Mouse (Mus musculus) layer of hippocampus, adult 18-20 months (tissue): ENCODE data around the gene Zfp653. TPM values are rescaled to one million over a fixed set of nuclear protein-coding genes. Genes with fewer than 3 reads are reported as not detected.
A peak's percentile ranks its signal among the peaks of the same experiment; 100 is the strongest.

Experiments used
- DNase-seq, 2 experiments: peaks; one replicate each; pipeline ENCODE4 v3.0.0; 2022; ENCODE audit warnings: low spot score in 2 of 2
- total RNA-seq, 2 experiments: library from RNA; stranded (reverse); gene quantifications; 2 replicates each; pipeline ENCODE4 v1.2.3; 2021

Zfp653 gene
- total RNA-seq, 2 experiments from 2014 or later, result 20.8 to 21.7 TPM

DNA sequence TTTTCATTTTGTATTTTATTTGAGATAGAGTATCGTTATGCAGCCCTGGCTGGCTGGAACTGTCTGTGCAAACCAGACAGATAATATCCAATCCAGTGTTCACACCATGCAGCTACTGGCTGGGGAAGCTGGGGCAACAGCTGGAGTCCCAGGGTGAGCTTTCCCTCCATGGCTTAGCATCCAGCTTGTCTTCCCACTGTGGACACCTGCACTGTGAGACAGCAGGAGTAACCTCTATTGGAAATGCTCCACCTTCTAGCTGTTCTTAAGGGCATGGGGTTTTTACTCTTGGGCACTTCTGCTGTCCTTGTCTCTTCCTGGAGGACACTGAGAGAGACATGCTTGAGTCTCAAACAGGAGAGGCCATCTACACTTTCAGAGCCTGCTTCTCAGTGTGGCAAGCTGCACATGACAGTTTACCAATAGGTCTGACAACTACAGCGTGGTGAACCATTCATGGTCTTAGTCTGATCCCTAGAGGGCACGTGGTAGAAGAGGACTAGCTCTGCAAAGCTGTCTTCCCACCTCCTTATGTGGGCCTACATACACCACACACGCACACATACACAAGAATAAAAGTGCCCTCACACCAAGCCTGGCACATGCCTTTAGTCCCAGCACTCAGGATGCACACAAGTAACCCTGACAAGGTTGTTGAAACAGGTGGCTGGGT is 1.2 kb downstream of the Zfp653 start:
- no peak for DNase-seq

DNA sequence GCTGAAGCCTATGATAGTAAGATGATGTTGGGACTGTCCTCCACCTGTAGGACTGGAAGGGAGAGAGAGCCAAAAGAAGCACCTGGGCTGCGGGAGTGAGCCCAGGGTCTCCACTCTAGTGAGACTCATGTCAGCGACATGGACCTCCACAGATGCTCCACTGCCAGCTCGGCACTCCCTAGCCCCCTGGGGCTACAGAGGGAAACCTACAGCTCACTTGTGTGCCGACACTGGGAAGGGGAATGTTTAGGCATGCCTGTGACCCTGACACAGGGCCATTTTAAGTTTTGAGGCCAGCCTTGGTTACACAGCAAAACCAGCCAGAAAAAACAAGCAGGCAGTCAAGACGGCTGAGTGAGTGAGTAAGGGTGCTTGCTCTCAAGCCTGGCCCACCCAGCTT is 4.0 kb downstream of the Zfp653 start:
- no peak for DNase-seq

DNA sequence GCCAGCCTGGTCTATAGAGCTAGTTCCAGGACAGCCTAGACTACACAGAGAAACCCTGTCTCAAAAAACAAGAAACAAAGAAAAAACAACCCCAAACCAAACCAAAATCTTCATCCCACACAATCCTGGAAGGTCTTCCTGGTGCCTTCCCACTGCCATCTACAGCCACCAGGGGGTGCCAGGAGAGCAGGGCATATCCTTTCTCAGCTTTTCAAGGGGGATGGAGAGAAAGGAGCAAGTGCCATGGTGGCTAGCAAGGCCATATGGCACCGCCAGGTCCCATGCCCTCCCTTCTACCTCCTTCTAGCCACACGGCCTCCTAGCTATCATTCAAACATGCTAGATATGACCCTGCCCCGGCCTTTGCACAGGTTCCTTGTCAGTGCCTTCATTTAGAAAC is 4.7 kb downstream of the Zfp653 start:
- peak in 1 of 2 experiments; percentile 64 for DNase-seq

DNA sequence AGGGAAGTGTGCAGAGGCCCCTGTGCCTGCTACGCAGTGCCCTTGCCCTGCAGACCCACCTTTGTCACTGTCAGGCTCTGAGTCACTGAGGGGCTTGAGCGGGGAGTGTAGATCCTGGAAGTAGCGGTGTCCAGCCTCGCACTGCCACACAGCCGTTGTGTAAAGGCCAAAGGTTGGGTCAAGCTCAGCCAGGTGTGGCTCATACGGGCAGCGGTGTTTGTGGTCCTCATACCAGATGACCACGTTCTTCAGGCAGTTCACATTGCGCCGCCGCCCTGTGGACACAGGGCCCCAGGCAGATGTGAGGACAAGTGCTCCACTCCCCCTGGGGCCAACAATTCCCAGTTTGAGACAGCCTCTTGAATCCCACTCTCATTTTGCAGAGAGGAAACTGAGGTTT is 5.5 kb downstream of the Zfp653 start:
- no peak for DNase-seq

DNA sequence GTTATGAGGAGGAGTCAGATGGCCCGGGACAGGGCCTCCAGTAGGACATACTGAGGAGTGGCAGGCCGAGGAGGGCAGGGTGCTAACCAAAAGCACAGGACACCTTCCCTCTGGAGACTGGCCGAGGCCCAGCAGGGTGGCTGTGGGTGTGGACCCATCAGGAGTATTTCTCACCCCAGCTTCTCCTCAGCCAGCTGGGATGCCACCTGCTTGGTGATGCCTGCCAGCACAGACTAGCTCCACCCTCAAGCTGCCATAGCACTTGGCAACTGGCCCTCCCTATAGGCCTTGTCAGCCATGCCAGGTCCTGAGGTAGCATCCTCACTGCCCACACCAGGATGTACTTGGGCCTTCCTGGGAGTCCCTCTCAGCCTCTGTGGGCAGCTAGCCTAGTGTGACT is 6.8 kb downstream of the Zfp653 start:
- peak in 1 of 2 experiments; percentile 74 for DNase-seq

DNA sequence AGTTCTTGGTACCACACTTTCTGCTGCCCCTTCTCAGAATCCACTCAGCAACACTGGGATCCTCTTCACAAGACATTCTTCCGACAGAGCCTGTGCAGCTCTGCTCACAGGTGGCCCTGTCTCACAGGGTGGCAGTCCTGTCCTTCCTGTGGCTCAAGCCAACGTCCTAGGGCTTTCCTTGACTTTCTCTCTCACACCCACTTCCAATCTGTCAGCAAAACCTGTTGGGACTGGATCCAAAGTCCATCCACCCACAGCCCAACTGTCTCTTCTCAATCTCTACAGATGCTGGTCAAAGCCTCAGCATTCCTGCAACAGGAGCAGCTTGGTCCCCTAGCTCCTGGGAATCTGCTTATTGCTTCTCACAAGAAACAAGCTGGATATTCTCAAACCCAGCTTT is 9.8 kb downstream of the Zfp653 start:
- DNase-seq, result peak; percentile 66 to 80

DNA sequence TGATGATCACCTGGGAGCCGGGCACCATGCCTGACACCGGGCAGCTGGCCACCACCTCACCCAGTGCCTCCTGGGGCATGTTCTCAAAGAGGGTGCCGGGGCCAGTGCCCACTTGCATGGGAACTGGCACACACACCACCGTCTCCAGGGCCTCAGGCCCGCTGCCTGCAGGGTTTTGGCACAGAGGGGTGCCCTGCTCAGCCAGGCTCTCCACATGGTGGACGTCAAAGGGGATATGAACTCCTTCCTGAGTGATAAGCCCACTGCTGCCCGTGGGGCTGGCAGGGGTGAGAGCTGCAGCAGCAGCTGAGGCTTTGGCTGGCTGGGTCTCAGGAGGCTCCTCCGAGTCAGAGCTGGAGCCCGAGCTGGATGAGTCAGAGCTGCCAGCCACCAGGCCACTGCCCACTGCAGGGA is 13.2 kb downstream of the Zfp653 start:
- DNase-seq, result no peak

DNA sequence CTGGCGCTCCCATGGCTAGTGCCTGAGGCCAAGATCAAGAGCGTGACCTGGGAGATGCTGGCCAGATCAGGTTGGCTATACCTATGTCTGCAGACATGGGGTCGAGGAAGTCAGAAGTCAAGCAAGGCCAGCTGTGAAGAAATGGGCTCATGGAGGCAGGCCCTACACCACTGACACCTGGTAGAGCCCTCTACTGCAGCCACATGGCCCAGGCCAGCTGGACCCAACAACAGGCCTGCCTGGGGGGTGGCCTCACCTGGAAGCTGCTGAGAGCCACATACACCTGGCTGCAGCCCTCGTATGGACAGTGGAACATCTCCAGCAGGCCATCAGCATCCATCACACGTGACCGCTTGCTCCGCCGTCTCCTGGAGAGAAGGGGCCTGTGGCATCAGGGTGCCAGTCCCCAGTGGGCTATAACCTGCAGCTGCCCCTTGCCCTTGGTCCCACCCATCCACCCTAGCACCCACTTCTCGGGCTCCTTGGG is 14.1 kb downstream of the Zfp653 start:
- no peak for DNase-seq

DNA sequence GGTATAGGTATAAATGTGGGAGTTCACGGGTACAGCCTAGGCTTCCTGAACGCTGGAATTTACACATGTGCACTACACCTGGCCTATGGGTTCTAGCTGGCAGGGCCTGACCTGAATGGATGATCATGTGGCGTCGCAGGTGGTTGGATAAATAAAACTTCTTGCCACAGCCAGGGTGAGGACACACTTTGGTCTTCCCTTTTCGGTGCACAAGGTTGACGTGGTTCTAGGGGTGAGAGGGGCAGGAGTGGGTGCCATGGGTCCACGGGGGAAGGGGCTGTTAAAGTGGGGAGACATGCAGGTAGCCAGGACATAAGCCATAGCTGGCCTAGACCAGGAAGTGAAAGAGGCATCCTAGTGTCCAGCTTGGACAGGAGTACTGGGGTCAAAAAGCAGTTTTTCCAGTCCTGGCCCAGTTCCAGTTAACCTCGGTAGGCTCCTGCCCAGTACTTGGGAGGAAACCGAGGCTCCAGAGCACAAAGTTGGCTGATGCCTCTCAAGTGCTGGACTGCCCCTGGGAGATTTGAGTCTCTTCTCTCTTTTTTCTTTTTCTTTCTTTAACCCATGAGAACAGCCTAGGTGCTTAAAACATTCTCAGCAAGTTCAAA is 14.8 kb downstream of the Zfp653 start:
- DNase-seq, result no peak

DNA sequence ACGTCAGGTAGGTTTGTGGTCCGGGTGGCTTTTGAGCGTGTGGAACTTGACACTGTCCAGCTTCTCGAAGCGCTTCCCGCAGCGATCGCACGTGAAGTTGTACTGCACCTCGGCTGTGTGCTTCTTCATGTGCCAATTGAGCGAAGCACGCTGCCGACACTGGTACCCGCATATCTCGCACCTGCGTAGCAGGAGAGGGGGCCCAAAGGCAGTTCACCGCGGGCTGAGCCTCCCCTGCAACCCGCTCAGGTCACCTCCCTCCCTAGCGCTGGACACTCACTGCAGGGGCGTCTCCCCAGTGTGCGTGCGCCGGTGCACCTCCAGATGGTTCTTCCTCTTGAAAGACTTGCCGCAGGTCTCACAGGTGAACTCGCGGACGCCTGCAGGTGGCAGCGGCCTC is 15.5 kb downstream of the Zfp653 start:
- no peak for DNase-seq

DNA sequence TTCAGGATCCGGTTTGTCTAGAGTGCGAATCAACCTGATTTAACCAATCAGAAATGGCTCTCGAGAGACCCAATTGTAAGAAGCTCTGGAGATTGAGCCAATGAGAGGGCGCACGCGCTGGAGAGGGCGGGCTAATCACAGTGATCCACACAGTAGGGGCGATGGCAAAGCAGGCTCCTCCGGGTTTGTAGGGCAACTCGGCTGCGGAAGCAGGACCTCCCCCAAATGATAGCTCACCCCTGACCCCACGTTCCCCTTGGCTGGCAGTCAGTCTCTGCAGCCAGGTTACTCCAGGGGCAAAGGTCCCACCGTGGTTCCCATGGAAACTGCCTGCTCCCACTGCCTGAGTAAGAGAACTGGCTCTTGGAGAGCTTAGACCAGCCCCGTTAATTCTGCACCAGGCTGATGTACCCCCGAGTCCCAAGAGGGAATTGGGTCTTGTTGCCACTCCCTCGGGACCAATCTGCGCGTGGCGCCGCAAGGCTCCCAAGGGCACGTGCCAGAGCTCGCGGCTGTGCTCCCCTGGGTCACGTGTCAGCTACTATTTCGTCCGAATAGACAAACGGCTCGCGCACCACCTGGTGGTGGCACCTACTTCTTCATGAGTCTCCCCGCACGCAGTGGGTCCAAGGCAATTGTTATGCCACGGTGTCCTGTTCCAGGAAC is 16.6 kb downstream of the Zfp653 start:
- peak; percentile 83 to 92 for DNase-seq

DNA sequence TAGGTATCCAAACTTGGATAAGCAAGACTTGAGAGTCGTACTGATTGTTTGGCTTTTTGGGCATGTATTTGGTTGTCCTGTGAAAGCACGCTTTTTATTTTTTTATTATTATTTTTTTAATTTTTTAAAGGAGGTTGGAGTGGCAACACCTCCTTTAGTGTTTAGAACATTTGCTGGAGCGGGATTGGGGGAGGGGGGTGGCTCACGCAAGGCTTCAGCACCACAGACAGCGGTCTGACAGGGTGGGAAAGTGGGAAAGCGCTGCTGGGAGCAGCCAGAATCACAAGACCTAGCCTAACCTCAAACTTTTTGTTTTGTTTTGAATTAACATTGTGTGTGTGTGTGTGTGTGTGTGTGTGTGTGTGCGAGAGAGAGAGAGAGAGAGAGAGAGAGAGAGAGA is 17.5 kb downstream of the Zfp653 start:
- DNase-seq, result no peak

DNA sequence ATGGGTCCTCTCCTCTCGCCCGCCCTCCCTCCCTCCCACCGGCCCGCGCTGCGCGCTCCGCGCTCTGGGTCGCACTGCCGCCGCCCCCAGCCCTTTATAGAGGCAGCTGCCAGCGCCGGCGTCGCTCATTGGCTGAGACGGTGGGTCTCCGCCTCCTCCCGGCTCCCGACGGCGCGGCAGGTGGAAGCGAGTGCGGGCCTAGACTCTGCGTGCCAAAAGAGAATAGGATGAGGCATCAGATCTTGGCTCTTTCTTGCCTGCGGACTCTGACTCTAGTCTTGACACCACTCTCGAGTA is 19.3 kb downstream of the Zfp653 start, which contains the start of gene Elavl3:
Elavl3 (minus strand) TSS at position 66 of the 297 bp plus-strand sequence.
- peak; percentile 80 to 88 for DNase-seq

DNA sequence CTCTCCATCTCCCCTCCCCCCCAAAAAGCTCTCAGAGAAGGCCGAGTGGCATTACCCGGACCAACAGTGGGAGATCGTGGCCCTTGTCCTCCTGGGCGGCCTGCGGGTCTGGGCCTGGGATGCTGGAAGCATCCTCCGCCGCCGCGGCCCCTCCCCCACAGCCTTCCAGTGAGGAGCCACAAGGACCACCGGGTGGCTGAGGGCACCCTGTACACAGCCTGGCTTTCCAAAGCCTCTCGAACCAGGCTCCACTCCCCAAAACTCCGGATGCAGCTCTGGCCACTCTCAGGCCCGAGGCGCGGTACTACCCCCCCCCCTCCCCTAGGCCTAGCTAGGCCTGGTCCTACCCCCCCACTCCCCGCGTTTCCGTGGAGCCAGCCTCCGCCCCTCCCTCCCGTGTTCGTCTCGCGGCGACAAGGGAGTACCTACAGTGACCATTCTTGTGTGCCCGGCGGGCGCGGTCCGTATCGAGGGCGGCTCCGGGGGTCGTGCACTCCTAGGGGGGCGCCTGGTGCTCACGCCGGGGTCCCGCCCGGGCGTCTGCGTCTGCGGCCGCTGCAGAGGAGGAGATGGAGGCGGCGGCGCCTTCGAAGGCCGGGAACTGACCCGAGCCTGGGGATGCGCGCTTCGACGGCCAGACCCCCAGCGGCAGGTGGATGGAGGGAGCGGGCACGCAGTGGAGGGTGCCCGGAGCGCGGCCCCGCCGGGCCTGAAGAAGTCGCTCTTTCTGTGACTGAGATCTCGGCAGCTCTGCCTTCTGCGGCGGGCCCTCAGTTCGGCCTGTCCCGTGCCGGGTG is 19.8 kb downstream of the Zfp653 start:
- DNase-seq, result no peak

DNA sequence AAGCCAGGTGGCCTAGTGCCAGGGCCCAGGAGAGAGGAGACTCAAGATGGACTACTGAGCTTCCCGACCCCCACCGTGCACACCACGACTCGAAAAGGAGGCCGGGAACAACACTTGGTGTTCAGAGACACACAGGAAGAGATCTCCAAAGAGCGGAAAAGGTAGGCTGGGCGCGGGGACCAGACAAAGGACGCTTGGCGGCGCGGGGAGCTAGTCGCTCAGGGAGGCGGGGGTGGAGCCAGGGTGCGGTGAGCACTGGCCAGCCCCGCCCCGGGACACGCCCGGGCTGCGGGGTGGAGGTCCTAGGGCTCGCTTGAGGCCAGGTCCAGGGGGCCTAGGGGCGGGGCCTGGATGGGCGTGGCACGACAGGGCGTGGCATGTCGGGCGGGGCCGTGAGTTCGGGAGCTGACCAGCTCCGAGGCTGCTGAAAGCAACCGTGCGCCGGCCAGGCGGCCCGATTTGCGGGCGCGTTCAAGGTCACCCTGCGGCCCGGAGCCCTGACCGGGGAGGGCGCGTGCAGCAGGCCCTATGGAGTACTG is 20.8 kb downstream of the Zfp653 start:
- peak; percentile 60 to 68 for DNase-seq

DNA sequence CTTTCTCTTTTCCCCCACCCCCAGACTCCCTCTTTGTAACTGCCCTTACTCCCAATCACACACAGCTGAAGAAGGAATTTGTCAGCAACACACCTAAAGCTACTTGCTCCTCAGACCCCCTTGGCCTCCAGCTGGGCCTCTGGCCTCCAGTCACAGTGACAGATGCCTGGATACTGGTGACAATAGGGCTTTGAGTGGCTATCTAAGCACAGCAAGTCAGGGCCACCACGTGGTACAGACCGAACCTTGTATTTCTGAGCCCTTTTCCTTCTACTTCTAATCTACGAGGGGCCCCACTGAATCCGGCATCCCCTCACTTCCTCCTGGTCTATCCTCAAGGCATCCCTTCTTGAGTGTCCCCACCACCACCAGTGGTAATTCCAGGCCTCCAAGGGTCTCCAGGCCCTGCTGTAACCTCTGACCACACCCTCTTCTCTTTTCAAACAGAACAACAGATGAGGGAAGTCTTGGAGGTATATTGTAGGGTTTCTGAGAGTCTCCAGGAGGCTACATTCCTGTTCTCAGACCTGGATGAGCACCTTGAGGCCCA is 21.4 kb downstream of the Zfp653 start:
- DNase-seq, result no peak

DNA sequence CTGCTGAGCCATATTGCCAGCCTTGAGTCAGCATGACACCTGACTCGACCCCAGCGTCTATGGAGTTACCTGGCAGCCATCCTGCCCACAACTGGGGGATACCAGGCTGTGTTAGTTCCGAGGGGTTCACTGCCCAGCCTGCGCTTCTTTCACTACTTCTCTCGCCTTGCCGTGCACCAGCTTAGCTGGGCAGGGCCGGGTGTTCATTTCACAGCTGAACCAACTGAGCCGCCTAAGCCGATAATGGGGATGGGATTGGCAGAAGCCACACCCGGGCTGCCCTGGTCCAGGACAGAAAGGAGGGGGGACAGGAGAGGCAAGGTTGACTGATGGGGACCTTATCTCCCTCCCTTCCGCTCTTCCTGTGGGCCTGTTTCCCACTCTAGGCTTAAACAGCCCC is 21.9 kb downstream of the Zfp653 start:
- no peak for DNase-seq

DNA sequence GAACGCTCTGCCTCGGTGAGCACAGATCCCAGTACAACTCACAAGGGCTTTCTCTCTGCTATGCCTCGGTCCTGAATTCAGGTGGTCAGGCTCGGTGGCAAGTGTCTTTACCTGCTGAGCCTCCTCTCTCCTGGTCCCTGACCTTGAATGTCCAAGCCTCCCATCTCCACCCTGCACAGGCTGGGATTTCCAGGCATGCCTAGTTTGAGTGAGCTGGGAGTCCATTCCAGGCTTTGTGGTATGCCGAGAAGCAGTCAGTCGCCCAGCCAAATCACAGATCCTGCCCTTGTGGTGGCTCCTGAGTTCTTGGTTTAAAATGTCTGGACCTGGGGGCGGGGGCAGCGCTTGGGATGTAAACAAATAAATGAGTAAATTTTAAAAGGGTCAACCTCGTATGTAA is 23.8 kb downstream of the Zfp653 start:
- no peak for DNase-seq

DNA sequence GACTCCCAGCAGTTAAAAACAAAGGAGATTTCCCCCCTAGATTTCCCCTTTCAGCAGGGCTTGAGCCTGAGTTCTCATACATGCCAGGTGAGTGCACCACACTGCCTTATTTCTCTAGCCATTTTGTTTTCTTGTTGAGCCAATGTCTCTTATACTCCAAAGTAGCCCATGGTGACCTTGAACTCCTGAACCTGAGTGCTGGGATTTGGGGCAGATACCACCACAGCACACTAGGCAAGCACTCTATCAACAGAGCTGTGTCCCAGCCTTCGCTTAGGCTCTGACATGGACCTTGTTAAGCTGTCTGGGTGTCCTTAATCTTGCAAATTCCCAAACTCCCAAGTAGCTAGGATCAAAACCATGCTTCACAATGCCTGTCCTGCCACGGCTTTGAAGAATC is 29.3 kb downstream of the Zfp653 start:
- DNase-seq, result no peak

DNA sequence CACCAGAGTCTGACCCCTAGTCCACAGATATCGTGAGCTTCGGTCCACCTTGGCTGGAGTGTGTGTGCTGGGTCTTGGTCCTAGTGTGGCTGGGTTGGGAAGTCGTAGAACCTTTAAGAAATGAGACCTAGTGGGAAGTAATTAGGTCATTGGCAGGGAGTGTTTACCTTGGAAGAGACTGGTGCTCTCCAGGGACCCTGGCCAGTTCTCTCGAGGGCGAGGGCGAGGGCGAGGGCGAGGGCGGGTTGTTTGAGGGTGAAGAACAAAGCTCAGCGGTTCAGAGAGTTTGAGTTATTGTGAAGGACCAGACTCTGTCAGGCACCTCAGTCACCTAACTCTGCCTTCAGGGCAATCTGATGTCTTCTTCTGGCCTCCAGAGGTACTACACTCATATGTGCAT is 33.4 kb downstream of the Zfp653 start:
- no peak for DNase-seq
